Comparison of ENCODE assay signal across 11 mouse cellular contexts in the genomic region with DNA sequence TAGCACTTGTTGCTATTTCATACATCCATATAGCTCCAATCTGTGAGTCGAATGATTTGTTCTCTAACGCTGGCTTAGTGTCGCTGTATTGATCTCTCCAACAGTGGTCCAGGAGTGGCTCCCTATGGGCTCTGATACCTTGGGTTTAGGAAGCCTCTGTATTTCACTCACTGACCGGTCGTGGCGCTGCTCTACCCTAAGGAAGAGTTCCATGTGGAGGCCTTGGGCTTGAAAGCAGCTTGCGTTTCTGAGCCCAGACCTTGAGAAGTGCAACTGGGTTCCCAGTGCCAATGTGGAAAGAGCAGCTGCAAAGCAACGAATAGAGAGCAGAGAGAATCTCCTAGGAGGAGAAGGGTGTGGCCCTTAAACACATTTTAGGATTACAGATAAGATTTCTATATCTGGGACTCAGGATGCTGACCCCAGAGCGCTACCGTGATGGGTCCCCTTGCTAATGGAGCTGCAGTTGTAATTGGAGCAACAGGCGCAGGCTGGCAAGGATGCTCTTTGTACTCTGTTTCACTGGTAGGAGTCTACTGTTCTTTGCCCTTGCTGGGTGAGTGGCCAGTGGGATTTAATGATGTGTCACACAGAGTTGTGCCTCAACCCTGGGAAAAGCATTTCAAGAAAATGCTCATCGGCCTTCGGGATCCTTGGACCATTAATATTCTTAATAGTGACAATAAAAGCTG.
DNase-seq lines count a peak whose midpoint lies in the region; ATAC-seq and TF ChIP-seq lines count a peak whose summit lies in the region.
"Had no signal": no experiment of that assay in that cellular context is flagged by ENCODE, and none has a peak within 500 bp of the region (broad histone marks: within the 10 kb centered on the region; RNA-seq: fewer than 3 reads in every experiment).

No protein-coding gene starts in this region.

- no peaks in the 10 kb centered on the region for H3K27me3 ChIP-seq in kidney, adult 2 months (replicated peaks; ENCODE audit: control insufficient read depth, insufficient read depth, low read length)
- H3K27me3 ChIP-seq in embryonic facial prominence, embryonic 13.5 days, result no peaks in the 10 kb centered on the region
- H3K27me3 ChIP-seq in limb, embryonic 12.5 days, result no peaks in the 10 kb centered on the region

- H3K27ac ChIP-seq in kidney, adult 2 months (ENCODE audit: insufficient read depth, low read depth, low read length), result peak overlapping the region; percentile 89
- H3K27ac ChIP-seq in embryonic facial prominence, embryonic 13.5 days, result peak overlapping the region; percentile 78
- peak overlapping the region; percentile 92 for H3K27ac ChIP-seq in limb, embryonic 12.5 days
- H3K27ac ChIP-seq: macrophage had no signal

- peaks cover 15% of the 10 kb centered on the region; the same call in 1 of the 2 replicates for H3K4me1 ChIP-seq in kidney, adult 2 months (ENCODE audit: control insufficient read depth, insufficient read depth, low read length)
- peaks cover 30% of the 10 kb centered on the region for H3K4me1 ChIP-seq in embryonic facial prominence, embryonic 13.5 days
- H3K4me1 ChIP-seq in limb, embryonic 12.5 days (replicated peaks), result peaks cover 20% of the 10 kb centered on the region

- peak overlapping the region; percentile 44 for H3K4me2 ChIP-seq in embryonic facial prominence, embryonic 13.5 days
- H3K4me2 ChIP-seq in limb, embryonic 12.5 days, result peak overlapping the region; percentile 42

- no peaks in the 10 kb centered on the region for H3K36me3 ChIP-seq in kidney, adult 2 months (ENCODE audit: control insufficient read depth, insufficient read depth, low read length)
- no peaks in the 10 kb centered on the region for H3K36me3 ChIP-seq in embryonic facial prominence, embryonic 13.5 days
- H3K36me3 ChIP-seq in limb, embryonic 12.5 days, result no peaks in the 10 kb centered on the region

- no peak overlapping the region for H3K9ac ChIP-seq in embryonic facial prominence, embryonic 13.5 days
- H3K9ac ChIP-seq in limb, embryonic 12.5 days (replicated peaks), result no peak overlapping the region

- no peaks in the 10 kb centered on the region for H3K9me3 ChIP-seq in embryonic facial prominence, embryonic 13.5 days
- H3K9me3 ChIP-seq in limb, embryonic 12.5 days, result no peaks in the 10 kb centered on the region

- 53% methylated on average over 13 of the region's 13 CpGs for WGBS in kidney, adult 2 months
- 82% methylated on average over 13 of the region's 13 CpGs for WGBS in embryonic facial prominence, embryonic 13.5 days
- WGBS in limb, embryonic 12.5 days, result 60% methylated on average over 13 of the region's 13 CpGs

- no peak for TF ChIP-seq POLR2A in kidney, adult 2 months (IDR thresholded peaks at IDR 0.05; ENCODE audit: low read depth, low read length)

- TF ChIP-seq CTCF in kidney, adult 2 months (conservative IDR thresholded peaks at IDR 0.05; ENCODE audit: insufficient read depth, insufficient read length, low read depth, low read length), result no peak

- no peak for DNase-seq in kidney, adult 2 months
- DNase-seq in kidney, postnatal 4 days, result no peak
- DNase-seq in adrenal gland, postnatal 10 days, result peak; percentile 29
- DNase-seq in retina, postnatal 1 day, result no peak
- no peak for DNase-seq in cerebellum, postnatal 14 days
- DNase-seq in layer of hippocampus, postnatal 25 days (ENCODE audit: extremely low spot score in 1 of 2, low spot score in 1 of 2), result no peak
- DNase-seq: thymus, postnatal 4 days had no signal

- ATAC-seq in embryonic facial prominence, embryonic 13.5 days (ENCODE audit: insufficient number of reproducible peaks, insufficient read depth, low FRiP score, low TSS enrichment, low read depth), result no peak
- ATAC-seq in limb, embryonic 12.5 days (ENCODE audit: insufficient number of reproducible peaks, insufficient read depth, low FRiP score, low TSS enrichment, low read depth), result peak; percentile 48
- ATAC-seq: inflammation-experienced regulatory T-cells, adult 6 months had no signal

- H3K4me3 ChIP-seq in kidney, adult 2 months (ENCODE audit: insufficient read depth, low read depth, low read length), result no peak overlapping the region
- no peak overlapping the region for H3K4me3 ChIP-seq in embryonic facial prominence, embryonic 13.5 days
- no peak overlapping the region for H3K4me3 ChIP-seq in limb, embryonic 12.5 days (replicated peaks)
